Mouse (Mus musculus) intestine, embryonic 14.5 days (tissue): ENCODE measurements around the gene Aldoc. TPM values are rescaled to one million over a fixed set of nuclear protein-coding genes. Genes with fewer than 3 reads are reported as not detected.

Experiments
- ATAC-seq: fragments of 200-750 bp; cut with Nextera tagmentation; replicated peaks from 2 replicates; pipeline ENCODE4 v1.8.0; 2017; ENCODE audit warnings: low read depth, moderate number of reproducible peaks, moderate TSS enrichment, moderate library complexity; ENCODE audit not compliant: low FRiP score, low TSS enrichment
- DNase-seq: peaks from one replicate; pipeline ENCODE4 v3.0.0-alpha.2; 2018; ENCODE audit warnings: low spot score
- H3K27ac ChIP-seq: fragments of 300-500 bp; sonication (generic); 2 replicates; pipeline ENCODE4 v1.5.1; 2014; ENCODE audit warnings: low read depth, mild to moderate bottlenecking, control low read depth
- H3K27me3 ChIP-seq: fragments of 300-500 bp; sonication (generic); replicated peaks from 2 replicates; pipeline ENCODE4 v1.6.1; 2014; ENCODE audit warnings: low read length, control low read depth; ENCODE audit not compliant: control insufficient read depth, insufficient read depth
- H3K36me3 ChIP-seq: fragments of 300-500 bp; sonication (generic); 2 replicates; pipeline ENCODE4 v1.6.1; 2014; ENCODE audit warnings: low read length, control low read depth; ENCODE audit not compliant: control insufficient read depth, insufficient read depth
- H3K4me1 ChIP-seq: fragments of 300-500 bp; sonication (generic); replicated peaks from 2 replicates; pipeline ENCODE4 v1.6.1; 2014; ENCODE audit warnings: low read length, control low read depth, mixed read lengths; ENCODE audit not compliant: control insufficient read depth, insufficient read depth
- H3K4me2 ChIP-seq: fragments of 300-500 bp; sonication (generic); 2 replicates; pipeline ENCODE4 v1.6.1; 2014; ENCODE audit warnings: low read length
- H3K4me3 ChIP-seq: fragments of 300-500 bp; sonication (generic); 2 replicates; pipeline ENCODE4 v1.5.1; 2014; ENCODE audit warnings: low read depth, low read length, control low read depth, mixed read lengths
- H3K9ac ChIP-seq: fragments of 300-500 bp; sonication (generic); 2 replicates; pipeline ENCODE4 v1.6.1; 2014; ENCODE audit warnings: mild to moderate bottlenecking, low read length
- H3K9me3 ChIP-seq: fragments of 300-500 bp; sonication (generic); 2 replicates; pipeline ENCODE4 v1.6.1; 2016; ENCODE audit warnings: low read length, control low read depth; ENCODE audit not compliant: control insufficient read depth
- WGBS: fragments of 180-500 bp; shearing (Covaris S2); extraction: QIAGEN DNeasy Blood & Tissue Kit; methylation state at CpG from one replicate; pipeline ENCODE4 v1.1.7; 2014; 5-methylcytosine and 5-hydroxymethylcytosine counted together
- polyA plus RNA-seq: library from polyadenylated mRNA; unstranded; fragments of >200 nt; fragmentation: Nextera tagmentation; extraction: Ambion mirVana; gene quantifications from 2 replicates; pipeline ENCODE4 v1.2.1, GENCODE M21; 2014

Gene Aldoc
- polyA plus RNA-seq, 1 experiment from 2014 or later, result 21.1 TPM

- no peaks in the 10 kb centered on the region for H3K36me3 ChIP-seq
- H3K4me3 ChIP-seq, result no peak overlapping the region
- no peaks in the 10 kb centered on the region for H3K9me3 ChIP-seq
- no peak overlapping the region for H3K27ac ChIP-seq
- ATAC-seq, result no peak
- H3K27me3 ChIP-seq, result no peaks in the 10 kb centered on the region
- no peak for DNase-seq
- H3K9ac ChIP-seq, result no peak overlapping the region
- no peak overlapping the region for H3K4me2 ChIP-seq
- H3K4me1 ChIP-seq, result peaks cover 7% of the 10 kb centered on the region
- WGBS, result 92% methylated on average over 4 of the region's 4 CpGs
Observed at GRCm38 (mm10) chr11:78327215-78327614, 4.4 kb downstream of the Aldoc start.

- Histone ChIP-seq H3K4me2 (peak within 1 kb of the TSS; percentile 91), H3K36me3 (peaks cover 2% of the 10 kb centered on the region; the same call in 1 of the 2 replicates), H3K9ac (peak within 1 kb of the TSS; percentile 84), H3K27me3 (no peaks in the 10 kb centered on the region), H3K9me3 (no peaks in the 10 kb centered on the region), H3K4me3 (peak within 1 kb of the TSS; percentile 79), H3K4me1 (peaks cover 7% of the 10 kb centered on the region), H3K27ac (0 out of 2 replicates have a peak within 1 kb of the TSS, but pooled peaks have one; percentile 47)
- WGBS, result 11% methylated on average over 36 of the region's 37 CpGs
- ATAC-seq (peak; percentile 94), DNase-seq (peak; percentile 97)
Observed at GRCm38 (mm10) chr11:78327634-78328511, 5.1 kb downstream of the Aldoc start, which contains the start of gene Pigs. Gene Pigs (plus strand): TSS chr11:78328415.

GRCm38 (mm10) chr11:78328512-78329056 lies 5.8 kb downstream of the Aldoc start:
- no peak overlapping the region for H3K27ac ChIP-seq
- ATAC-seq, result peak; percentile 69
- 1% methylated on average over 41 of the region's 41 CpGs for WGBS

DNA sequence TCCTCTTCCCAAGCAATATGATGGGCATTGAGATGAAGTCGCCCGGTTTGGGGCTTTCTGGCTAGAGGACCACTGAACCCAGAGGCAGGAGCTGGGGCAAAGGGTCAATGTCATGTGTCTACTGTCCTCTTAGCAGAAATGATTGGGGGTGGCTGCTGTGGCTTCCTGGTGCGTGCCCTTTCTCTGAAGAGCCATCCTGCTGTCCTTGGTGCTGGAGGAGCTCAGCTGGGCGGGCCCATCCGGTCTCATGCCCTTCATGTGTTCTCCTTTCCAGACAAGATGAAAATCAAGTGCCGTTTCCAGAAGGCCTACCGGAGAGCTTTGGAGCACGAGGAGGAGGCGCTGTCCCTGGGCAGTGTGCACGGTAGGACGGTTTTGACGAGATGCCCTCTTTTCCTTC lies 9.9 kb downstream of the Aldoc start:
- Histone ChIP-seq H3K4me1 (peaks cover 7% of the 10 kb centered on the region), H3K27me3 (no peaks in the 10 kb centered on the region), H3K27ac (no peak overlapping the region), H3K36me3 (peaks cover 42% of the 10 kb centered on the region), H3K9me3 (no peaks in the 10 kb centered on the region), H3K4me2 (no peak overlapping the region), H3K9ac (no peak overlapping the region), H3K4me3 (no peak overlapping the region)
- DNase-seq (no peak), ATAC-seq (no peak)
- WGBS, result 95% methylated on average over 12 of the region's 12 CpGs

More at GRCm38 (mm10) chr11:78328512-78329056, 5.8 kb downstream of the Aldoc start:
- DNase-seq, result no peak
- Histone ChIP-seq H3K9me3 (no peaks in the 10 kb centered on the region), H3K4me2 (peak overlapping the region; percentile 91), H3K9ac (peak overlapping the region; percentile 84), H3K27me3 (no peaks in the 10 kb centered on the region), H3K36me3 (peaks cover 9% of the 10 kb centered on the region), H3K4me1 (peaks cover 7% of the 10 kb centered on the region), H3K4me3 (peak overlapping the region; percentile 79)

GRCm38 (mm10) chr11:78333992-78334391 lies 11.2 kb downstream of the Aldoc start:
- no peak for DNase-seq
- ATAC-seq, result no peak
- no peak overlapping the region for H3K4me2 ChIP-seq
- H3K4me1 ChIP-seq, result peaks cover 4% of the 10 kb centered on the region
- H3K27me3 ChIP-seq, result no peaks in the 10 kb centered on the region
- H3K27ac ChIP-seq, result no peak overlapping the region
- no peak overlapping the region for H3K9ac ChIP-seq
- peaks cover 48% of the 10 kb centered on the region for H3K36me3 ChIP-seq
- H3K4me3 ChIP-seq, result no peak overlapping the region
- WGBS, result 91% methylated on average over 5 of the region's 5 CpGs
- H3K9me3 ChIP-seq, result no peaks in the 10 kb centered on the region

GRCm38 (mm10) chr11:78337040-78337439 lies 14.3 kb downstream of the Aldoc start:
- DNase-seq, result no peak
- H3K4me1 ChIP-seq, result no peaks in the 10 kb centered on the region

DNA sequence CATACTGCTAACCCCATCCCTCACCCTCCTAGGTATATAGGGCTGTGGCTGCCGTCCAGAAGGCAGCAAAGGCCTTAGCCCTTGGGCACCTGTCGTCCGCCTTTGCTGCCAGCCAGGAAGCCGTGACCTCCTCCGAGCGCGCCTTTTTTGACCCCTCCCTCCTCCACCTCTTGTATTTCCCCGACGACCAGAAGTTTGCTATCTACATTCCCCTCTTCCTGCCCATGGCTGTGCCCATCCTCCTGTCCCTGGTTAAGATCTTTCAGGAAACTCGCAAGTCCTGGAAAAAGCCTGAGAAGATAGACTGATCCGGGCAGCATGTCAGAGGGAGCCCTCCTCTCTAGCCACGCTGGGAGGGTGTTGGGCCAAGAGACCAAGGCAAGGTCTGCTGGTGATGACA lies 18.9 kb downstream of the Aldoc start:
- ATAC-seq, result no peak

More at GRCm38 (mm10) chr11:78337040-78337439, 14.3 kb downstream of the Aldoc start:
- H3K27me3 ChIP-seq, result no peaks in the 10 kb centered on the region
- H3K4me3 ChIP-seq, result no peak overlapping the region
- ATAC-seq, result no peak
- H3K36me3 ChIP-seq, result peaks cover 69% of the 10 kb centered on the region
- no peak overlapping the region for H3K9ac ChIP-seq
- no peak overlapping the region for H3K4me2 ChIP-seq
- no peak overlapping the region for H3K27ac ChIP-seq
- WGBS, result 93% methylated on average over 8 of the region's 8 CpGs
- no peaks in the 10 kb centered on the region for H3K9me3 ChIP-seq

GRCm38 (mm10) chr11:78343381-78344327 lies 20.9 kb downstream of the Aldoc start, which contains the start of gene Unc119:
Gene Unc119 (plus strand): TSS chr11:78343482.
- Histone ChIP-seq H3K4me1 (peaks cover 25% of the 10 kb centered on the region), H3K9ac (peak within 1 kb of the TSS; percentile 77), H3K27me3 (no peaks in the 10 kb centered on the region), H3K9me3 (no peaks in the 10 kb centered on the region), H3K4me3 (peak within 1 kb of the TSS; percentile 78), H3K36me3 (peaks cover 31% of the 10 kb centered on the region), H3K4me2 (peak within 1 kb of the TSS; percentile 76), H3K27ac (peak within 1 kb of the TSS; percentile 86)
- under 1% methylated on average over 62 of the region's 66 CpGs for WGBS
- ATAC-seq, result peak; percentile 82
- DNase-seq, result peak; percentile 92

More for the DNA sequence above, 18.9 kb downstream of the Aldoc start:
- no peak for DNase-seq
- no peak overlapping the region for H3K4me2 ChIP-seq
- H3K36me3 ChIP-seq, result peaks cover 35% of the 10 kb centered on the region
- 87% methylated on average over 12 of the region's 12 CpGs for WGBS
- H3K9me3 ChIP-seq, result no peaks in the 10 kb centered on the region
- H3K27ac ChIP-seq, result no peak overlapping the region
- no peaks in the 10 kb centered on the region for H3K27me3 ChIP-seq
- H3K9ac ChIP-seq, result no peak overlapping the region
- no peak overlapping the region for H3K4me3 ChIP-seq
- peaks cover 25% of the 10 kb centered on the region for H3K4me1 ChIP-seq
